Mouse (Mus musculus) MEL (cell line): ENCODE measurements around the gene Akt1. TPM values are rescaled to one million over a fixed set of nuclear protein-coding genes. Genes with fewer than 3 reads are reported as not detected.

ENCODE experiments used
- DNase-seq: peaks from one replicate; pipeline ENCODE4 v3.0.0; 2011; ENCODE audit warnings: low read depth, low spot score
- H3K27ac ChIP-seq: 2 replicates; pipeline ENCODE4 v1.5.1; 2012; ENCODE audit warnings: low read depth, mild to moderate bottlenecking, control low read depth, low read length, moderate library complexity; ENCODE audit not compliant: control insufficient read depth
- H3K27me3 ChIP-seq, 2 experiments: fragments of 150-350 bp in 1 of 2; sonication (generic) in 1 of 2; 2 replicates each; pipeline ENCODE4 v1.6.1; 2012; ENCODE audit warnings: low read length in 2 of 2, mild to moderate bottlenecking in 2 of 2, improper control_type of control experiment in 1 of 2, moderate library complexity in 1 of 2; ENCODE audit not compliant: insufficient read depth in 2 of 2, control insufficient read depth in 1 of 2
- H3K36me3 ChIP-seq, 2 experiments: 2 replicates each; pipeline ENCODE4 v1.6.1; 2012 to 2014; ENCODE audit warnings: low read length in 2 of 2, improper control_type of control experiment in 1 of 2, inconsistent platforms in 1 of 2, mild to moderate bottlenecking in 1 of 2; ENCODE audit not compliant: insufficient read depth in 2 of 2, control insufficient read depth in 1 of 2
- H3K4me1 ChIP-seq, 2 experiments: fragments of 150-350 bp in 1 of 2; sonication (generic) in 1 of 2; 2 replicates each; pipeline ENCODE4 v1.6.1; 2012; ENCODE audit warnings: low read length in 2 of 2, improper control_type of control experiment in 1 of 2, mild to moderate bottlenecking in 1 of 2; ENCODE audit not compliant: insufficient read depth in 2 of 2, control insufficient read depth in 1 of 2
- H3K4me3 ChIP-seq, 2 experiments: fragments of 150-350 bp in 1 of 2; sonication (generic) in 1 of 2; 2 replicates each; pipeline ENCODE4 v1.5.1; 2012; ENCODE audit warnings: low read depth in 2 of 2, low read length in 2 of 2, mild to moderate bottlenecking in 2 of 2, moderate library complexity in 2 of 2, control low read depth in 1 of 2, improper control_type of control experiment in 1 of 2; ENCODE audit not compliant: control insufficient read depth in 1 of 2, insufficient read depth in 1 of 2
- H3K79me2 ChIP-seq: 2 replicates; pipeline ENCODE4 v1.6.1; 2012; ENCODE audit warnings: mild to moderate bottlenecking, low read length, moderate library complexity; ENCODE audit not compliant: control insufficient read depth, poor library complexity, insufficient read depth
- H3K9ac ChIP-seq: 2 replicates; pipeline ENCODE4 v1.6.1; 2012; ENCODE audit warnings: low read depth, mild to moderate bottlenecking, control low read depth, low read length, moderate library complexity; ENCODE audit not compliant: control insufficient read depth, poor library complexity, severe bottlenecking
- H3K9me3 ChIP-seq: fragments of 150-350 bp; sonication (generic); replicated peaks from 2 replicates; pipeline ENCODE4 v1.6.1; 2012; ENCODE audit warnings: mild to moderate bottlenecking, low read length, improper control_type of control experiment, moderate library complexity; ENCODE audit not compliant: insufficient read depth
- CHD1 ChIP-seq: IDR thresholded peaks from 2 replicates; pipeline ENCODE4 v1.6.1; 2012; ENCODE audit warnings: low read depth, mild to moderate bottlenecking, inconsistent platforms, low read length, improper control_type of control experiment
- CHD2 ChIP-seq: IDR thresholded peaks from 2 replicates; pipeline ENCODE4 v1.6.1; 2011; ENCODE audit warnings: low read length, improper control_type of control experiment
- CTCF ChIP-seq, 3 experiments: IDR thresholded peaks in 2 of 3; conservative IDR thresholded peaks in 1 of 3; 2 replicates each; pipeline ENCODE4 v1.5.1; 2011 to 2012; ENCODE audit warnings: low read length in 3 of 3, low read depth in 2 of 3, mild to moderate bottlenecking in 2 of 3, improper control_type of control experiment in 1 of 3, inconsistent platforms in 1 of 3, mixed read lengths in 1 of 3, moderate library complexity in 1 of 3; ENCODE audit not compliant: control insufficient read depth in 1 of 3, insufficient read depth in 1 of 3, poor library complexity in 1 of 3, severe bottlenecking in 1 of 3
- ELF1 ChIP-seq: IDR thresholded peaks from 2 replicates; pipeline ENCODE4 v1.6.1; 2014; ENCODE audit warnings: low read depth, mild to moderate bottlenecking, inconsistent platforms, low read length, improper control_type of control experiment, moderate library complexity
- EP300 ChIP-seq, 2 experiments: IDR thresholded peaks; 2 replicates each; pipeline ENCODE4 v1.6.1; 2011; ENCODE audit warnings: improper control_type of control experiment in 2 of 2, low read length in 2 of 2, low read depth in 1 of 2, mild to moderate bottlenecking in 1 of 2
- ETS1 ChIP-seq: IDR thresholded peaks from 2 replicates; pipeline ENCODE4 v1.6.1; 2012; ENCODE audit warnings: low read depth, mild to moderate bottlenecking, inconsistent platforms, low read length, improper control_type of control experiment, moderate library complexity
- GABPA ChIP-seq: IDR thresholded peaks from 2 replicates; pipeline ENCODE4 v1.6.1; 2012; ENCODE audit warnings: low read depth, mild to moderate bottlenecking, inconsistent platforms, low read length, improper control_type of control experiment, moderate library complexity
- GATA1 ChIP-seq: IDR thresholded peaks from 2 replicates; pipeline ENCODE4 v1.6.1; 2011; ENCODE audit warnings: low read depth, low read length, improper control_type of control experiment
- JUND ChIP-seq: IDR thresholded peaks from 2 replicates; pipeline ENCODE4 v1.6.1; 2011; ENCODE audit warnings: low read depth, mild to moderate bottlenecking, improper control_type of control experiment, low read length
- MAFK ChIP-seq: IDR thresholded peaks from 2 replicates; pipeline ENCODE4 v1.6.1; 2011; ENCODE audit warnings: low read depth, mild to moderate bottlenecking, low read length, improper control_type of control experiment, borderline replicate concordance
- MAX ChIP-seq: IDR thresholded peaks from 2 replicates; pipeline ENCODE4 v1.6.1; 2011; ENCODE audit warnings: low read length, improper control_type of control experiment
- MAZ ChIP-seq: IDR thresholded peaks from 2 replicates; pipeline ENCODE4 v1.6.1; 2012; ENCODE audit warnings: low read depth, mild to moderate bottlenecking, inconsistent platforms, low read length, improper control_type of control experiment
- MEF2A ChIP-seq: IDR thresholded peaks from 2 replicates; pipeline ENCODE4 v1.6.1; 2014; ENCODE audit warnings: low read depth, mild to moderate bottlenecking, inconsistent platforms, low read length, improper control_type of control experiment; ENCODE audit not compliant: poor library complexity, insufficient replicate concordance, severe bottlenecking; ENCODE audit errors: extremely low read depth
- MXI1 ChIP-seq: IDR thresholded peaks from 2 replicates; pipeline ENCODE4 v1.6.1; 2011; ENCODE audit warnings: mild to moderate bottlenecking, low read depth, low read length, improper control_type of control experiment
- MYB ChIP-seq: IDR thresholded peaks from 2 replicates; pipeline ENCODE4 v1.6.1; 2011; ENCODE audit warnings: mild to moderate bottlenecking, low read depth, low read length, improper control_type of control experiment
- MYC ChIP-seq: IDR thresholded peaks from 2 replicates; pipeline ENCODE4 v1.6.1; 2011; ENCODE audit warnings: low read depth, mild to moderate bottlenecking, low read length, improper control_type of control experiment, moderate library complexity
- POLR2A ChIP-seq, 2 experiments: IDR thresholded peaks; 2 replicates each; pipeline ENCODE4 v1.6.1; 2011 to 2012; ENCODE audit warnings: low read length in 2 of 2, mild to moderate bottlenecking in 2 of 2, control low read depth in 1 of 2, improper control_type of control experiment in 1 of 2, low read depth in 1 of 2, moderate library complexity in 1 of 2; ENCODE audit not compliant: control insufficient read depth in 1 of 2, insufficient read depth in 1 of 2, poor library complexity in 1 of 2
- POLR2AphosphoS2 ChIP-seq: IDR thresholded peaks from 2 replicates; pipeline ENCODE4 v1.6.1; 2011; ENCODE audit warnings: low read length, improper control_type of control experiment
- POLR2AphosphoS5 ChIP-seq: IDR thresholded peaks from 2 replicates; pipeline ENCODE4 v1.6.1; 2012; ENCODE audit warnings: low read depth, borderline replicate concordance, mild to moderate bottlenecking, inconsistent platforms, low read length, moderate library complexity, mixed read lengths
- RAD21 ChIP-seq: IDR thresholded peaks from 2 replicates; pipeline ENCODE4 v1.6.1; 2011; ENCODE audit warnings: mild to moderate bottlenecking, low read depth, low read length, improper control_type of control experiment
- RCOR1 ChIP-seq: IDR thresholded peaks from 2 replicates; pipeline ENCODE4 v1.6.1; 2012; ENCODE audit warnings: low read depth, mild to moderate bottlenecking, inconsistent platforms, low read length, improper control_type of control experiment
- SMC3 ChIP-seq: IDR thresholded peaks from 2 replicates; pipeline ENCODE4 v1.6.1; 2011; ENCODE audit warnings: low read depth, low read length, improper control_type of control experiment
- TBP ChIP-seq: IDR thresholded peaks from 2 replicates; pipeline ENCODE4 v1.8.0; 2011; ENCODE audit warnings: low read depth, low read length, improper control_type of control experiment
- TCF12 ChIP-seq: IDR thresholded peaks from 2 replicates; pipeline ENCODE4 v1.6.1; 2014; ENCODE audit warnings: low read depth, mild to moderate bottlenecking, inconsistent platforms, low read length, improper control_type of control experiment, moderate library complexity
- UBTF ChIP-seq: IDR thresholded peaks from 2 replicates; pipeline ENCODE4 v1.6.1; 2012; ENCODE audit warnings: low read depth, mild to moderate bottlenecking, inconsistent platforms, low read length, improper control_type of control experiment, moderate library complexity, borderline replicate concordance; ENCODE audit not compliant: insufficient read depth
- USF2 ChIP-seq, 2 experiments: IDR thresholded peaks; 2 replicates each; pipeline ENCODE4 v1.6.1; 2011 to 2012; ENCODE audit warnings: improper control_type of control experiment in 2 of 2, low read length in 2 of 2, borderline replicate concordance in 1 of 2, inconsistent platforms in 1 of 2, low read depth in 1 of 2, mild to moderate bottlenecking in 1 of 2; ENCODE audit not compliant: insufficient read depth in 1 of 2
- ZMIZ1 ChIP-seq: IDR thresholded peaks from 2 replicates; pipeline ENCODE4 v1.6.1; 2012; ENCODE audit warnings: low read depth, mild to moderate bottlenecking, inconsistent platforms, low read length, improper control_type of control experiment, moderate library complexity
- polyA plus RNA-seq, 2 experiments: library from polyadenylated mRNA; stranded (reverse) in 1 of 2; unstranded in 1 of 2; fragments of >175 nt in 1 of 2; fragments of >200 nt in 1 of 2; gene quantifications; 2 replicates each; pipeline versions ENCODE4 v1.2.1 to v1.2.4; 2012; ENCODE audit warnings: low replicate concordance in 2 of 2, low read depth in 1 of 2; ENCODE audit not compliant: insufficient read length in 2 of 2, insufficient read depth in 1 of 2, missing spikeins in 1 of 2
- total RNA-seq: library from RNA; depleted of rRNA; stranded (reverse); fragments of 300-350 nt; gene quantifications from 2 replicates; pipeline ENCODE4 v1.2.3, GENCODE M21; 2012

The Akt1 gene
- total and polyA plus RNA-seq, 3 experiments = 322 to 827 (median 764) TPM

GRCm38 (mm10) chr12:112659109-112659508 is 15.6 kb downstream of the Akt1 start:
- H3K27me3 ChIP-seq = no peaks in the 10 kb centered on the region
- no peak overlapping the region for H3K9ac ChIP-seq
- peaks cover 3% of the 10 kb centered on the region; the same call in 1 of the 2 replicates for H3K79me2 ChIP-seq
- H3K9me3 ChIP-seq = no peaks in the 10 kb centered on the region
- no peak overlapping the region for H3K4me3 ChIP-seq
- H3K4me1 ChIP-seq = no peaks in the 10 kb centered on the region
- H3K27ac ChIP-seq = no peak overlapping the region
- H3K36me3 ChIP-seq = peaks cover 0 to 55% of the 10 kb centered on the region in 2 experiments; a peak in 2 of 4 replicates
- peak; percentile 74 to 93 (median 88) for TF ChIP-seq CTCF (IDR thresholded peaks at IDR 0.05 in 2 of 3, conservative IDR thresholded peaks at IDR 0.05 in 1 of 3; ENCODE audit: control insufficient read depth in 1 of 3, insufficient read depth in 1 of 3, low read depth in 2 of 3, low read length in 3 of 3, poor library complexity in 1 of 3, severe bottlenecking in 1 of 3)
- no peak for TF ChIP-seq ETS1
- TF ChIP-seq UBTF = no peak
- TF ChIP-seq MYB = no peak
- TF ChIP-seq MAX = no peak
- no peak for TF ChIP-seq POLR2AphosphoS5
- TF ChIP-seq RCOR1 = no peak
- no peak for TF ChIP-seq GATA1
- TF ChIP-seq EP300 (IDR thresholded peaks at IDR 0.05; ENCODE audit: low read depth in 1 of 2, low read length in 2 of 2) = no peak
- no peak for TF ChIP-seq TBP
- no peak for TF ChIP-seq ZMIZ1
- no peak for TF ChIP-seq POLR2A (IDR thresholded peaks at IDR 0.05; ENCODE audit: control insufficient read depth in 1 of 2, insufficient read depth in 1 of 2, low read depth in 1 of 2, low read length in 2 of 2, poor library complexity in 1 of 2)
- TF ChIP-seq MAZ = no peak
- peak; percentile 54 for TF ChIP-seq RAD21
- no peak for TF ChIP-seq MXI1
- no peak for TF ChIP-seq USF2 (IDR thresholded peaks at IDR 0.05; ENCODE audit: borderline replicate concordance in 1 of 2, insufficient read depth in 1 of 2, low read depth in 1 of 2, low read length in 2 of 2)
- TF ChIP-seq CHD1 = no peak
- TF ChIP-seq SMC3 = peak; percentile 61
- no peak for TF ChIP-seq MEF2A
- TF ChIP-seq CHD2 = no peak
- TF ChIP-seq MYC = no peak
- no peak for TF ChIP-seq JUND
- TF ChIP-seq TCF12 = no peak
- no peak for TF ChIP-seq GABPA
- TF ChIP-seq ELF1 = no peak
- TF ChIP-seq MAFK = no peak
- TF ChIP-seq POLR2AphosphoS2 = 0 out of 2 replicates have a peak, but pooled peaks have one; percentile 10
- DNase-seq = peak; percentile 63
